Mouse (Mus musculus): ENCODE data around the gene Hist2h2ab. TPM values are rescaled to one million over a fixed set of nuclear protein-coding genes. Genes with fewer than 3 reads are reported as not detected.
A peak's percentile ranks its signal among the peaks of the same experiment; 100 is the strongest.

Gene Hist2h2ab
- total RNA-seq (2012; rRNA removed), result 27.8 and 31.4 TPM in 2 replicates
- 1.1 and 2.1 TPM in 2 replicates for total RNA-seq (2014; rRNA removed)
- polyA plus RNA-seq (2012; ENCODE audit: insufficient read length, low read depth), result not detected in 2 replicates

GRCm38 (mm10) chr3:96219661-96220130, at the start of gene Hist2h2ab, which contains the start of gene Bola1:
Hist2h2ab (plus strand) TSS chr3:96219865.
Bola1 (minus strand) TSS chr3:96219709.
- in situ Hi-C loops (cut with MboI; ENCODE audit: low pct_ligation_motif_present, low pct_unique_long_range_greater_than_20kb, low sequenced_read_pairs), result loop anchor here (10.0 kb wide), 2 partner anchors 255 to 565 kb away; partner anchors contain the start of gene Mcl1
- no peaks in the 10 kb centered on the region for H3K27me3 ChIP-seq (replicated peaks)
- peak within 1 kb of the TSS; percentile 99 for H3K27ac ChIP-seq (ENCODE audit: insufficient read depth, low read depth)
- peak within 1 kb of the TSS; percentile 62 to 75 (median 73) for H3K4me3 ChIP-seq (replicated peaks in 1 of 3; ENCODE audit: low read depth in 2 of 3, low read length in 2 of 3, poor library complexity in 1 of 3)
- peak; percentile 88 for DNase-seq (ENCODE audit: extremely low read depth)
- H3K9ac ChIP-seq (ENCODE audit: insufficient read depth, low read depth), result peak within 1 kb of the TSS; percentile 99
- peak within 1 kb of the TSS; percentile 86 for H3K4me2 ChIP-seq (ENCODE audit: insufficient read depth, low read depth, poor library complexity, severe bottlenecking)
- peaks cover 16% of the 10 kb centered on the region for H3K79me2 ChIP-seq (replicated peaks; ENCODE audit: control insufficient read depth, extremely low read depth, insufficient read depth, poor library complexity, severe bottlenecking)
- H3K9me3 ChIP-seq (replicated peaks; ENCODE audit: low read length), result no peaks in the 10 kb centered on the region
- H3K36me3 ChIP-seq (replicated peaks in 1 of 2; ENCODE audit: control insufficient read depth in 1 of 2, insufficient read depth in 1 of 2, low read length in 1 of 2), result no peaks in the 10 kb centered on the region
- peaks cover 2 to 32% of the 10 kb centered on the region in 2 experiments; a peak in 3 of 4 replicates for H3K4me1 ChIP-seq (ENCODE audit: control insufficient read depth in 1 of 2, insufficient read depth in 2 of 2)
- TF ChIP-seq ZKSCAN1 (IDR thresholded peaks at IDR 0.05; ENCODE audit: borderline replicate concordance, low read depth, low read length), result no peak
- TF ChIP-seq JUND (conservative IDR thresholded peaks at IDR 0.05; ENCODE audit: low read depth, low read length), result 0 out of 2 replicates have a peak, but pooled peaks have one; percentile 7
- peak; percentile 68 for TF ChIP-seq HCFC1 (IDR thresholded peaks at IDR 0.05; ENCODE audit: low read depth, low read length)
- peak; percentile 95 for TF ChIP-seq TBP (conservative IDR thresholded peaks at IDR 0.05; ENCODE audit: low read depth, low read length)
- peak; percentile 31; the same call in 1 of the 2 replicates for TF ChIP-seq BHLHE40 (IDR thresholded peaks at IDR 0.05; ENCODE audit: low read depth, low read length)
- 0 out of 2 replicates have a peak, but pooled peaks have one; percentile 18 for TF ChIP-seq MEF2A (IDR thresholded peaks at IDR 0.05; ENCODE audit: borderline replicate concordance, low read depth, low read length)
- no peak for TF ChIP-seq GABPA (IDR thresholded peaks at IDR 0.05; ENCODE audit: insufficient replicate concordance, low read depth, low read length)
- peak; percentile 41; the same call in 1 of the 2 replicates for TF ChIP-seq EP300 (IDR thresholded peaks at IDR 0.05; ENCODE audit: low read length)
- 0 out of 2 replicates have a peak, but pooled peaks have one; percentile 37 for TF ChIP-seq MAFK (IDR thresholded peaks at IDR 0.05; ENCODE audit: insufficient replicate concordance, low read length)
- peak; percentile 10; the same call in 1 of the 2 replicates for TF ChIP-seq CHD2 (IDR thresholded peaks at IDR 0.05; ENCODE audit: low read length)
- peak; percentile 88 for TF ChIP-seq MAZ (IDR thresholded peaks at IDR 0.05; ENCODE audit: low read depth, low read length)
- TF ChIP-seq MYC (IDR thresholded peaks at IDR 0.05; ENCODE audit: low read depth, low read length), result peak; percentile 65
- peak; percentile 9; the same call in 1 of the 2 replicates for TF ChIP-seq ETS1 (conservative IDR thresholded peaks at IDR 0.05; ENCODE audit: low read depth, low read length)
- TF ChIP-seq TCF12 (IDR thresholded peaks at IDR 0.05; ENCODE audit: low read depth, low read length), result peak; percentile 63; the same call in 1 of the 2 replicates
- TF ChIP-seq SIN3A (IDR thresholded peaks at IDR 0.05; ENCODE audit: low read length), result peak; percentile 64; the same call in 1 of the 2 replicates
- TF ChIP-seq MXI1 (IDR thresholded peaks at IDR 0.05; ENCODE audit: low read depth, low read length), result peak; percentile 85
- peak; percentile 75 for TF ChIP-seq NRF1 (IDR thresholded peaks at IDR 0.05; ENCODE audit: low read depth, low read length)
- TF ChIP-seq ELF1 (IDR thresholded peaks at IDR 0.05; ENCODE audit: low read depth, low read length), result peak; percentile 29; the same call in 1 of the 2 replicates
- TF ChIP-seq JUN (IDR thresholded peaks at IDR 0.05; ENCODE audit: insufficient read depth, low read depth, low read length), result no peak
- TF ChIP-seq CTCF (conservative IDR thresholded peaks at IDR 0.05 in 1 of 2, IDR thresholded peaks at IDR 0.05 in 1 of 2; ENCODE audit: low read depth in 2 of 2, low read length in 2 of 2), result no peak
- TF ChIP-seq UBTF (IDR thresholded peaks at IDR 0.05; ENCODE audit: low read depth, low read length), result no peak
- 0 out of 2 replicates have a peak, but pooled peaks have one; percentile 59 for TF ChIP-seq KAT2A (IDR thresholded peaks at IDR 0.05; ENCODE audit: insufficient replicate concordance, low read length)
- no peak for TF ChIP-seq USF1 (IDR thresholded peaks at IDR 0.05; ENCODE audit: low read depth, low read length)
- TF ChIP-seq CHD1 (IDR thresholded peaks at IDR 0.05; ENCODE audit: low read depth, low read length), result peak; percentile 42; the same call in 1 of the 2 replicates
- no peak for TF ChIP-seq RAD21 (IDR thresholded peaks at IDR 0.05; ENCODE audit: low read depth, low read length)
- peak; percentile 88; the same call in 1 of the 2 replicates for TF ChIP-seq RCOR1 (conservative IDR thresholded peaks at IDR 0.05; ENCODE audit: low read depth, low read length)
- TF ChIP-seq NELFE (IDR thresholded peaks at IDR 0.05; ENCODE audit: low read depth, low read length), result peak; percentile 83
- 0 out of 2 replicates have a peak, but pooled peaks have one; percentile 54 for TF ChIP-seq E2F4 (IDR thresholded peaks at IDR 0.05; ENCODE audit: insufficient replicate concordance, low read depth, low read length)
- no peak; the same call in 1 of the 2 replicates for TF ChIP-seq POLR2AphosphoS2 (IDR thresholded peaks at IDR 0.05; ENCODE audit: low read depth, low read length)
- no peak for TF ChIP-seq ZNF384 (IDR thresholded peaks at IDR 0.05; ENCODE audit: low read depth, low read length)
- peak; percentile 89 for TF ChIP-seq POLR2A (IDR thresholded peaks at IDR 0.05; ENCODE audit: low read depth, low read length)
- TF ChIP-seq ZC3H11A (IDR thresholded peaks at IDR 0.05; ENCODE audit: low read depth, low read length), result no peak
- TF ChIP-seq MAX (IDR thresholded peaks at IDR 0.05; ENCODE audit: low read length), result peak; percentile 77
- TF ChIP-seq PAX5 (IDR thresholded peaks at IDR 0.05; ENCODE audit: low read length), result no peak
- TF ChIP-seq SMC3 (IDR thresholded peaks at IDR 0.05; ENCODE audit: low read depth, low read length), result no peak
- peak; percentile 41; the same call in 1 of the 2 replicates for TF ChIP-seq IRF4 (IDR thresholded peaks at IDR 0.05; ENCODE audit: low read depth, low read length)
- TF ChIP-seq ZMIZ1 (IDR thresholded peaks at IDR 0.05; ENCODE audit: low read depth, low read length), result peak; percentile 95; the same call in 1 of the 2 replicates
- TF ChIP-seq USF2 (conservative IDR thresholded peaks at IDR 0.05; ENCODE audit: low read depth, low read length), result no peak
- dilution Hi-C loops (cut with MboI; ENCODE audit: extremely low pct_ligation_motif_present, extremely low pct_unique_long_range_greater_than_20kb, low sequenced_read_pairs), result no loop called here

All from CH12.LX (cell line).